Mouse (Mus musculus): ENCODE results near the gene Cox6a2.

GRCm38 (mm10) chr7:128204179-128204578, 2.0 kb downstream of the Cox6a2 start:
- TF ChIP-seq POLR2A (IDR thresholded peaks at IDR 0.05; ENCODE audit: low read depth, low read length) (no peak), CTCF (IDR thresholded peaks at IDR 0.05; ENCODE audit: borderline replicate concordance, insufficient read depth, low read length) (no peak)
